Mouse (Mus musculus): Measurements from ENCODE around the gene Vmn1r6.
"Not testable (repeated sequence)": the region's sequence is repeated elsewhere in the genome, so short reads cannot be mapped to it uniquely, and the experiment has no call there.

DNA sequence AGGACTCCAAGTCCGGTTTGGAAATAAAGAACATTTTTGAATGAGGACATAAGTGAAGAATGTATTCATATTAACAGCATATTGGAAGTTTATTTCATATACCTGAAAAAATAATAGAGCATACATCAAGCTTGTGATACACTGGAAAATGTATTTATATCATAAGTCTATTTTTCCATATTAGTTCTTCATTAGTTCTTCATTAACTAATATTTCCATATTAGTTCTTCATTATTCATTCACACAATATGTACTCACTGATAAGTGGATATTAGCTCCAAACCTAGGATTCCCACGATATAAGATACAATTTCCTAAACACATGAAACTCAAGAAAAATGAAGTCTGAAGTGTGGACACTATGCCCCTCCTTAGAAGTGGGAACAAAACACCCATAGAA lies 28.2 kb downstream of the Vmn1r6 start, which contains the start of gene Vmn1r7:
- not testable (repeated sequence) for TF ChIP-seq CTCF (conservative IDR thresholded peaks at IDR 0.05; ENCODE audit: insufficient read depth, insufficient read length, low read depth, low read length); POLR2A (IDR thresholded peaks at IDR 0.05; ENCODE audit: low read depth, low read length)

All from kidney, adult 2 months (tissue).